Mouse (Mus musculus): ENCODE data around the gene Adamts16.

GRCm38 (mm10) chr13:70818982-70819381 is 22.6 kb downstream of the Adamts16 start:
- TF ChIP-seq CTCF (IDR thresholded peaks at IDR 0.05; ENCODE audit: low read depth, low read length) (no peak), POLR2A (IDR thresholded peaks at IDR 0.05; ENCODE audit: insufficient read depth, low read length) (no peak)
